Mouse (Mus musculus) cerebellum, adult (tissue): ENCODE measurements around the gene Shb.

Experiments used
- ATAC-seq: cut with Nextera tagmentation; 2 replicates; pipeline ENCODE4 v1.9.2; 2017; ENCODE audit warnings: mild to moderate bottlenecking, moderate library complexity, mixed read lengths; ENCODE audit not compliant: insufficient number of reproducible peaks, low FRiP score, low TSS enrichment

The Shb gene

DNA sequence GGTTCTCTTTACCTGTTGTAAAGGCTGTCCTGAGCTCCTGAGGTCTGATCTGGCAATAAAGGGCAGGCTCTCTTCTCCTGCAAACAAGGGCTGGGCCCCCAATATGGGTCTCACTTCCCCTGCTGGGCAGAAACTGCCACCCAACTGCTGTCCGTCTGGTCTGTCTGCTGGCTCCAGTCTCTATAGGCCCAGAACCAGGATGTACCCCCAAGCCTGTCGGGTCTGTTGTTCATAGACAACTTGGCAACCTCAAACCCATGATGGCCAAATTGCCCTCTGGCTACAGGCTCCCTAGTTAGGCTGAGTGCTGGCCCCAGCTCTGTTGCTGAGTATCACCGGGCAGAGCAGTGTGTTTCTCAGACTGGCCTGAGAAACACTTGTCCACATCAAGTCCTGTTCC, 100.5 kb downstream of the Shb start:
- no peak for ATAC-seq

DNA sequence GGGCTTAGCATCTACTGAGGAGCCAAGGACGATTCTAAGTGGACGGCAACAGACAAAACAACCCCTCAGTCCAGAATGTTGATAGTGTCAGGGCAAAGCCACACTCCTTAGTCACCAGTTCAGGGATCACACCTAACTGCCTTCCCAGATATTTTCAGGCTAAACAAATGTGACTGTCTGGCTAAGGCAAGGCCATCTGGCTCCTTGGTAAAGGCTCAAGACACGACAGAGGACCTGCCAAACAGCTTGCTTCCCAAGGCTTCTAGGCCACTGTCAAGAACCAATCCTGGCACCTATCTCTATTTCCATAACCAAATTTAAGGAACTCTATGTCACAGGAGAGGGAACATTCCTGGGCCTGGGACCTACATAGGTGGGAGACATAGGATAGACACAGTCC, 101.0 kb downstream of the Shb start:
- ATAC-seq: peak; percentile 45; the same call in 1 of the 2 replicates

DNA sequence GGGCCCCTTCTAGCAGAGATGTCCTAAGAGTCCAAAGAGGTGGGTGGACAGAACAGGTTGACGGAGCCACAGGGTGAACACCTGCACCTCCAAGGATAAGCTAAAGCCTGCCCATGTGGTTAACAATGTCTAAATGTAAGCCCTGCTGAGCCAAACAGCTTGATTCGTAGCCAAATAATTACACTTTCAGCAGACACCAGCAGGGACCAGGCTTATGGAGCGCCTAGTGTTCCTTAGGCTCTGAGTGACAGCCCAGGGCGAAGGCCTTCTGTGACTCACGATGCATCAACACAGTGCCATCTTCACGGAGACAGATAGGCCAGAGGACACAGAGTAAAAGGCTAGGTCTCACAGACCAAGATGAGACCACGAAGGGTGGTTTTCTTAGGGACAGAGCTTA, 102.8 kb downstream of the Shb start:
- ATAC-seq: no peak

DNA sequence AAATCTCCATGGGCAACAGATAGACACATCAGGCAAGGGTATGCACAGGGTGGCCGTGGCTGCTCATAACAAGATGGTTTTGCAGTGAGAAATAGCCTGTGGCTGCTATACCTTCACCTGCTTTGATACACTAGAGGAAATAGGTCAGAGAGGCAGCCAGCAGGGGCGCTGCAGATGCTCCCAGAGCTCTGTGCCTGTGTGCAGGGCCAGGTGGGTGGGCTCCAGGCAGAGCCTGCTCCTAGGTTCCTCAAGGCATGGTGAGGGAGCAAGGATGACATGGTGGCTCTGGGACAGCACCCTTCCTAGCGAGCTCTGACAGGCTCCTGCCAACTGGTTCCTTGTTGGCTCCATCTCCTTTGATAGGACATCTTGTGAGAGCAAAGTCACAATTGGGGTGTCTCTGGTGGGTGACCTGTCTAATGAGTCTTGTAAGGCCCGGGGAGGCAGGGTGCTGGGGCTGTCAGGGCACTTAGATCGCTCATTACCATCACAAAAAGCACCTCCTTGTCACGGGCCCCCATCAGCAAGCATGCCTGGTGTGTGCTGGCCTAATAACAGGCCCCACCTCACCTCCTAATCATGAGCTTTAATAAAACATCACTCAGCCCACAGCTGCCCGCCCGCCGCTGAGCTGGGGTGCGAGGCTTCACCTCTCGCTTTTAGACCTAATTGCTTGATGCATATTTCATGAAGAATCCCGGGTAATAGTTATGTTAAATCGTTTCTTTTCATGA, 105.4 kb downstream of the Shb start:
- ATAC-seq: no peak

DNA sequence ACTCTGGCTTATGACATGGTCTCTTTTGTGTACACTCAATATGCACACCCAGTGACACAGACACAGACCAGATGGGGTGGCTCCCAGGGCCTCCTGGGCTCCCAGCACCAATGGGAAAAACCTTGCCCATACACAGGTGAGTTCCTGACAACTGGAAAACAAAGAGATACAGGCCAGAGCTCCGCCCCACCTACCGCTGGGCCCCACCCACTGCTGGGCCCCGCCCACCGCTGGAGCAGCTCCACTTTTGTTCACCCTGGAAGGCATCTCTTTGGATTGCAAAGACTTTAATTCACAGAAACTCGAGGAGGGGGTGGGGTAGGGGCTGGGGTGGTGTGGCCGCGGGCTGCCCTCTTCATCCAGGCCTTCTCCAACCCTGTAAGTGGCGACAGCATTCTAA, 108.9 kb downstream of the Shb start:
- no peak for ATAC-seq

DNA sequence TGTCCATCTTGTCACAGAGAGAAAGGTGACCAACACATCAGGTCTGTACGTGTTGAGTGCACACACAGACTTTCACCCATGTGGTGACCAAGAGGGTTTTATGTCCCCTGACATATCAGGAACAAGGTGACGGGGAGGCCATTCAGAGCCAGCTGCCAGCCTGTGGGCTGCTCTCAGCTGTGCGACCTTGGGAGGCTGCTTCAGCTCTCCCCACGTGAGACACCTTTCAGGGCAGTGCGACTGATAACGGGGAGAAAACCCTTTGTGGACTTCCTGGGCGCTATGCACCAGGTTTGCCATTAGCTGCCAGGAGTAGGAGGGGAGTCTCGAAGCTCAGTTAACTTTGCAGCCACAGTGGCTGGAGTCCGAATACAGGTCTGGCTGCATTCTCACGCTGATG, 109.6 kb downstream of the Shb start:
- ATAC-seq: no peak

DNA sequence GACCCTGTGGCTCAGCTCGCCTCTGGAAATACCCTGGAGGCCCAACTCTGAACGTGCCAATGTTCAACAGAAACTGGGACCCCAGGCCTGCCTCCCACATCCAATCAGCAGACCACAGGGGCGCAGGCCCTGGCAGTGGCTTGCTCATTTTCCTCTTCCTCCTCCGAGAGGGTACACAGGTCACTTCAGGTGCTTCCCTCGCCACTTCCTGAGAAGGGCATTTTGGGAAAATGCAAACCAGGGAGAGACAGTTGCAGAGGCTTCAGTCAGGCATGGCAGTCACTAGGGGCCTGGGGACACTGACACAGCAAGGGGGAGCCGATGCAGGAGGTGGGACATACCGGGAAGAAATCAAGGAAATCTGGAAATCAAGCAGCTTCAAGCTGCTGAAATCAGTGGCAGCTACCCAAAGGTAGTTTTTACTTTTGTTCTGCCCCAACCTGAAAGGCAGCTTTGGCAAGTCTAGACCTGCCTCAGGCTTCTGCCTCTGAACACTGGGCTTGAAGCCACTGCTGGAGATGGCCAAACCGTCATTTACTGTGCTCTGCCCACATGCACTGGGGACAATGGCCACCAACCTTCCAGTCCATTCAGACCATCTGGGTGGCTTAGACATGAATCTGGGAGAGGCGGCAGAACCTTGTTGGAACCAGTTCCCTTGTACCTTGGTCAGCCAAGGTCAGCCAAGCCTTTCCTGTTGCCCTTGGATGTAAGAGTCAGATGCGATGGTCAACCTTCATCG, 110.6 kb downstream of the Shb start:
- no peak for ATAC-seq

DNA sequence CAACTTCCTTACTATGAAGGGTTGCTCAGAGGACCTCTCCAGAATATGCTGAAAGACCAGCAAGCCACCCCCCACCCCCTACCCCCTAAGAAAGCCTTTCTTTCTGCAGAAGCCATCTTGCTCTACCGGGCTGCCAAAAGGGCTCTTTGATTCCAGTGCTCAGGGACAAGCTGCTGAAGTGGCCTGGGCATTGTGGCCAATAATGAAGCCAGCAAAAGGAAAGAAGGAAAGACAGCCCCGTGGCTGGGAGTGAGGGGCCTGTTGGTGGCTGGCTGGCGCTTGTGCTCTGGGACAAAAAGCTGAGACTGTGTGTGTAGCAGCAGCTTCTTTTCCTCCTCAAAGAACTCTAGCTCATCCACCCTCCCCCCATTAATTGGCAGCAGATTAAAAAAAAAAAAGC, 111.5 kb downstream of the Shb start:
- no peak for ATAC-seq

DNA sequence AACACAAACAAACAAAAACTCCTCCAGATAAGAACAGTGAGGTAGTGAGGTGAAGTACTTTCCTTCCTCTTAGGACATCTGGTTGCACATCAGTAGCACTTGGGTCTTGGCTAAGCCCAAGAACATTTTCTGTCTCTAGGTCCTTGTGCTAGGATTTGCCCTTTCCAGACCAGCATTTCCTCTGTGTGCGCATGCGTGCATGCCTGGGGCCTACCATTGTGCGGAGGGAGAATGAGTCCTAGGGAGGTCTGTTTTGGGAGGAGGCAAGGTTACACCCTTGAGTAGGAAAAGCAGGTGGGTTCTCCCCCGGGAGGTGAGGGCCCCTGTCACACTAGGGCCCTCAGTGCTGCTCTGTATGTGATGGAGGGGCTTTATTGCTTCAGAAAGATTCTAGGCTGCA, 113.2 kb downstream of the Shb start:
- no peak for ATAC-seq

DNA sequence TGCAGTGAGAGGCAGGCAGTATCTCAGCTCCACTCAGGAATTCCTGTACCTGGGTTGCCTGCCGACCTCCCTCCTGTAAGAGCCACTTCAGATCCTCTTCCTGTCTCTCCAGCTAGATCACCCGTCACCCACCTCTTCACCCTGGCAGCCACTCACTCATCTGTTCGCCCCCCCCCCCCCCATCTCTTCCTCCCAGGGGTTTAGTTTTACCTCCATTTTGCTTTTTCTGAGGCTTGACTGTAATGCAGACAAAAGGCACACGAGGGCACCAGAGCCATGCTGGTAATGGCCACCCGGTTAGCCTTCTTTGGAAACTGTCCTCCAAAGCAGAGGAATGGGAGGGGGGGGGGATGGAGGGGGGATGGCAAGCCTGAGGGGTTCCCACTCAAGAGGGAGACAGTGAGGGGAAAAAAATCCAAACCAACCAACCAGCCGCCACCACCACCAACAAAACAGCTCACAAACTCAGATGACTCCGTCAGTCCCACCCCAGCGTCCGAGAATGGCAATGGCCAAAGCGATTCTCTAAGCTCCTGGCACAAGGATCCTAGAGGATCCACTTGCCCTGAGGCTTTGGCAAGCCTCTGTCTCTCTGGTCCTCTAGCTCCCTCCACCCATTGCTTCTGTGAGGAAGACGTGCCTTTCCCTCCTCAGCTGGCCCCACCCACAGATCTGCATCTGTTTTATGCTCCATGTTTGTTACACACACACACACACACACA, 113.9 kb downstream of the Shb start:
- 0 out of 2 replicates have a peak, but pooled peaks have one; percentile 12 for ATAC-seq

DNA sequence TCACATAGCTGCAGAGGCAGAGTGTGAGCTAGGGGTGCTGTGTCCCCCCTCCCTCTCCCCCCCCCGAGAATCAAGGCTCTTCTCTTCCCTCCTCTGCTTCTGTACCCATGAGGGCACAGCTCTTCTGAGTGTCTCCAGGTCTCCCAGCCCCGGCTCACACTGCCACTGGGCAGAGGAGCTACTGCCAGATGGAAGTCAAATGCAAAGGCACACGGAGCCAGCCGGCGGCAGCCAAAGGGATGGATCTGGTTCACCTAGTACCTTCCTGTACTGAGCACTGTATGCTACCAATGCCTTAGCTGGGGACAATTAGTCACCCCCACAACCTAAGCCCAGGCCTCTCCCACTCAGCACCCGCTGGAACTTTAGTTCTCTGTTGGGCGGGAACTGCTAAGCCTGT, 116.0 kb downstream of the Shb start:
- ATAC-seq: no peak

DNA sequence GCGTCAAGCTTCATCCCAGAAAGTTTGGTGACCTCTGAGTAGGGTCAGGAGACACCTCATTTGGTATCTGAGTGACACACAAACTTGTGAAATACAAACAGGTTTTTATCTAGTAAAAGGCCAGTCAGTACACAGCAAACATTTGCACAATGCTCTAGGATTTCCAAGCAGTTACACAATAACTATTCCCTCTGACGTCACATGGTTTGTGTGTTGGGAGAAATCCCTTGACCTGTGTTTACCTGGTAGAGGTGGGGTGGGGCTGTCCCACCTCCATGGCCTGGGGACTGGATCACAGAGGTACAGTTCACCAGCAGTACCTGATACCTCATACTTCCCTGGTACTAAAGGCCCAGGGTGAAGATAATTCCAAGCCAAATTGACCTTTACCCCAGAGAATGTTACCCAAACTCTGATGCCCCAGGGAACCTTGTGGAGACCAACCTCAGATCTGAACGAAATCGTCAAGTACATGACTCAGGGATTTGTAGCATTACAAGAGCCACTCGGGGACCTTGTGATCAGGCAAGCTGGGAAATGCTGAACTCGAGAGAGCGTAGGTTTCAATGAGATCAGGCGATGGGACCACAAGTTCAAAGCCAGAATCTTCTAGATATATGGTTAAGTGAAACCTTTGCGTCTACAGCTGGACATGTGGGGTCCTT, 118.5 kb downstream of the Shb start:
- no peak for ATAC-seq

DNA sequence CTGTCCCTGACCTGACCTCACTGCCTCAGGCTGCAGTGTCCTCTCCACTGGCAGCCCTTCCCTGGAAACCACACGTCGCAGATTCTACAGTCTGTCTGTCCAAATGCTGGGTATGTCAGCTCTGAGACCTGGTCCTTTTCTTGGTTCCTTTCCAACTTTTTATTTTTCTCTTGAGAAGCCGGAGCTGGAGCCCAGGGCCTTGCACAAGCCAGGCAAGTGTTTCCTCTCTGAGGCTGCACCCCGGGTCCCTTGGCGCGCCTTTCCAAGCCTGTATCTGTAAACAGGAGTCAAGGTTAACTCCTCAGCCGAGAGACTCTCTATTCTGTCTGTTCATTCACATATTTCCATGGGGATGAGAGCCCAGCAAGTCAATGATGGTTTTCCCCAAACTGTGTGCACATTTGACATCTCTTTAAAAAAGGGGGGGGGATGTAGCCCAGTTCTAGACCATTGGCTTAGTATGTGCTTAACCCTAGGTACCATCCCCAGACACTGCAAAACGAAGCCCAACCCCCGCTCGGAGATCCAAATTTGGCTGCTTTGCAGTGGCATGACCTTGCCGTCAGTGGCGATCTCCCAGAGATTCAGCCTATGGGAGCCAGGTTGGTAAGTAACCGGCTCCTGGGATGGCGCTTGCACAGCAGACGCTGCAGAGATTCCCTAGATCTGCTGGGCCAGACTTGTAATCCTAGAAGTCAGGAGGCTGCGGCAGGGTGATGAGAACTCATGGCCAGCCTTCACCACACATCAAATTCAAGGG, 119.7 kb downstream of the Shb start:
- no peak for ATAC-seq

DNA sequence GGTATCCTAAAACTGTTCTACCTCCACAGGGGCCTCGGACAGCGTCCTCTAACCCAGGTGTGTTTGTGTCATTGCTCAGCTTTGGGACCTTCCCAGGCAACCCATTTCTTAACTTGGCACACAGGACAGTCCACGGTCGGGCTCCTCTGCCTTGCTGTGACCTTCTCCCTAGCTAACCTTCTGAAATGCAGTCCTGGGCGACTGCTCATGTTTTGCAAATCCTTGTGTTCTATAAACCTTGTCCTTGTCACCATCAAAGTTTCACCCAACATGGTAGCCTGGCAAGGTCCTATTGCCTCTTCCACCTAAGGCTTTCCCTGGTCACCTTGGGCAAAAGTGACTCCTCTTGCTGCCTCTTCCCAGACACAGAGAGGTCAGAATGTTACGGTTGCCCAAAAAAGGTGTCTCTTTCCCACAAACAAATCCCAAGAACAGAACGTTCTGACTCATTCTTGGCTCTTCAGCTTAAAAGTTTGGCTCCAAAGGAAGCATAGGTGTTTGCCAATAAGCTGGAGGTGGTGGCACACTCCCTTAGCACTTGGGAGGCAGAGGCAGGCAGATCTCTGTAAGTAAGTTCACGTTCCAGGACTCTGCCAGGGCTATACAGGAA, 121.0 kb downstream of the Shb start:
- ATAC-seq: no peak

DNA sequence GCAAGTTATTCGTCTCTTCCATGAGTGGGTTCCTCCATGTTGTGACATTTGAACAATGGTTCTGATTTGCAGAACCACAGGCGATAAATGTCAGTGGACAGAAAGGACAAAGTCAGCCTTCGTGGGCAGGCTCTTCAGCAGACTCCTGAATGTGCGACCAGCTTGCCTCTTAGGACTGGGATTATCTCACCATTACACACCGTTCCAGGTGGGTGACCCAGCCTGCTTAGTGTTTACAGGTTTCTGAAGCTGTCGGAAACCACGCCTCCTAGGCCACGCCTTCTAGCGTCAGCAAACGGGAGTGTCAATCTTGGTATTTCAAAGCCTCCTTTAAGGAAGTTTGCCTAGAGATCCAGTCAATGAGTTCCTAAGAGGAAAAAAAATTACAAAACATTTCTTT, 123.0 kb downstream of the Shb start:
- peak; percentile 41; the same call in 1 of the 2 replicates for ATAC-seq

DNA sequence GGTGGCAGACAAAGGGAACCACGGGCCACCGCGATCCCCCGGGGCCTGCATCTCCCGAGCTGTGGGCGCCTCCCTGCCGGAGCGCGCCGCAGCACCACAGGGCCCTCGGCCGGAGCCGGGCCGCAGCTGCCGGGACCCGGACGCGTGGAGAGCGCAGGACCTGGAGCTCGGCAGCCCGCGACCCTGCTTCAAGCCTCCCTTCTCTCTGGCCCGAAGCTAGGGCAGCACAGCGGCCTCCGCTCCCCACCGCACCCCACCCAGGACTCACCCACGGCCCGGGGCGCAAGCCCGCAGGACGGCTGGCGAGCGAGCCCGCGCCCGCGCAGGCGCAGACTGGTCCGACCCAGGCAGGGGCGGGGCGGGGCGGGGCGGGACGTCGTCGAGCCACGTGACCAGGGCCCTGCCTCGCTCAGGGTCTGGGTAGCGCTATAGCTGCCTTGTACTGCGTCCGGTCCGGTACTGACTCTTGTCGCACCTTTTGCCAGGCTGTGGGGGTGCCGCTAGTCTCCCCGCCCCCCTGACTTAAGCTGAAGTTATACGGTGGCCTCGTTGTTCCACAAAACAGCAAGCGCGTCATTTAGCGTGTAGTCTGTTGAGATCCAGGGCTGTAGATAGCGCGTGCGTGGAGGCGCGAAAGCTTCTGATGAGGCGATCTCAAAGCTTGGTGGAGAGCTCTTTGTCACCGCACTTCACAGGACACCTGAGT, 123.7 kb downstream of the Shb start, which contains the start of gene Slc25a51:
TSS of gene Slc25a51 (minus strand) at position 340 of the 706 bp plus-strand sequence.
- ATAC-seq: peak; percentile 89

DNA sequence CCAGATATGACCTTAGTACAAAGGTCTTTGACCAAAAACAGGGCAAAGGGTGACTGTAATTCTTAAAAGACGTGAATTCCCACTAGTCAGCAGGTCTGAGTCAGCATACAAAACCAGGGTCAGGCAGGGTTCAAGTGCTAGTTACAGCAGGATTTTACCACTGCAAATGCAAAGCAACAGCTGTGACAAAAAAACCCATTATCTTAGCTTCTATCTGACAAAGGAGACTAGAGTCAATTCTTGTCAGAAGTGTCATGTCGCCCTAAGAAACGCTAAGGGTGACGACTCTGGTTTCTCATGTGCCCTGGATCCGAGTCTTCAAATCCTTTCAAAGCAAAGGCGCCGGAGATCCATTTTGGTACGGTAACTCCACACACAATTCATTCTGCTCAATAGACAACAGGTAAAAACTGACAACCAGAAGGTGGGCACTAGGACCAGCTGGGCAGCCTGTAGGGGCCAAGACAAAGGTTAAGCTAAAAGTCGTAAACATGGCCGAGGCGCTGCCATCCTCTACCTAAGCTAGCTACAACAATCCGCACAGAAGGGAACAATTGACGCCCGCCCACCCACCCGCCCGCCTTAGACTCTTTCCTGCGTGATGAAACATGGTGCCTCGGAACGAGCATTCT, 124.5 kb downstream of the Shb start:
- ATAC-seq: no peak

DNA sequence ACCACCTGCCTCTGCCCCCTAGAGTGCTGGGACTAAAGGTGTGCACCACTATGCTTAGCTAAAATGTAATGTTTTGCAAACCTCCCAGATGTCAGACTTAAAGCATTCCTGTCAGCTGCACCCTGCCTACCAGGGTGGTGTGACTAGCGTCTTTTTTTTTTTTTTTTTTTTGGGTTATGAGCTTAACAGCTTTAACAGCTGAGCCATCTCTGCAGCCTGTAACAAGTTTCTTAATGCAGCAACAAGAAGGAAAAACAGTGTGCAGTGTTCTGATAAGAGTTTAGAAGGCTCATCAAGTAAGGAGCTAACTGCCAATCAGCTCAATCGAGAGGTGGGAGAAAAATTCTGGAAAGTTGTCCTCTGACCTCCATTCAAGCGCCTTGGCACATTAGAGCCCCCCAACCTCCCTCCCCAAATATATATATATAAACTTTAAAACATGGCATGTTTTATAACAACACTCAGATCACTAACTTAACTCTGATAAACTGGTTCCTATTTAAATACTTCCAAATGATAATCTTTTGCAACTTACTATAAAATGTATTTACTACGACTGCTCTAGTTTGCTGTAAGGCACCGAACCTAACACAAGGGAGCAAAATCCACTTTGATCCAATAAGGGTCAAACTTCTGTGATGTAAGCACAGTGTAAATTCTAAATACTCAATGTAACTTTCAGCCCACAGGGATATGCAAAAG, 125.1 kb downstream of the Shb start:
- no peak for ATAC-seq
